Mouse (Mus musculus) embryonic facial prominence, embryonic 11.5 days (tissue): ENCODE measurements around the gene Vamp4. TPM values are rescaled to one million over a fixed set of nuclear protein-coding genes. Genes with fewer than 3 reads are reported as not detected.

Experiments
- ATAC-seq: fragments of 200-750 bp; cut with Nextera tagmentation; replicated peaks from 2 replicates; pipeline ENCODE4 v1.8.0; 2017; ENCODE audit warnings: low read depth; ENCODE audit not compliant: insufficient number of reproducible peaks, low FRiP score, low TSS enrichment
- DNase-seq: peaks from one replicate; pipeline ENCODE4 v3.0.0-alpha.2; 2015; ENCODE audit warnings: low spot score
- H3K27ac ChIP-seq: fragments of 300-500 bp; sonication (generic); replicated peaks from 2 replicates; pipeline ENCODE4 v1.5.1; 2014; ENCODE audit warnings: mild to moderate bottlenecking, low read depth, low read length, control low read depth
- H3K27me3 ChIP-seq: fragments of 300-500 bp; sonication (generic); 2 replicates; pipeline ENCODE4 v1.6.1; 2014; ENCODE audit warnings: mild to moderate bottlenecking, low read length, moderate library complexity, mixed read lengths; ENCODE audit not compliant: control insufficient read depth, insufficient read depth
- H3K36me3 ChIP-seq: fragments of 300-500 bp; sonication (generic); replicated peaks from 2 replicates; pipeline ENCODE4 v1.6.1; 2014; ENCODE audit warnings: low read depth, mild to moderate bottlenecking, low read length, moderate library complexity, mixed read lengths; ENCODE audit not compliant: control insufficient read depth, insufficient read depth
- H3K4me1 ChIP-seq: fragments of 300-500 bp; sonication (generic); 2 replicates; pipeline ENCODE4 v1.6.1; 2014; ENCODE audit warnings: low read length, mixed read lengths; ENCODE audit not compliant: control insufficient read depth, insufficient read depth
- H3K4me2 ChIP-seq: fragments of 300-500 bp; sonication (generic); 2 replicates; pipeline ENCODE4 v1.6.1; 2014; ENCODE audit warnings: low read depth, mild to moderate bottlenecking, control low read depth, low read length, moderate library complexity
- H3K4me3 ChIP-seq: fragments of 300-500 bp; sonication (generic); 2 replicates; pipeline ENCODE4 v1.5.1; 2014; ENCODE audit warnings: low read depth, low read length, control low read depth
- H3K9ac ChIP-seq: fragments of 300-500 bp; sonication (generic); replicated peaks from 2 replicates; pipeline ENCODE4 v1.6.1; 2014; ENCODE audit warnings: mild to moderate bottlenecking, control low read depth, low read length
- H3K9me3 ChIP-seq: fragments of 300-500 bp; sonication (generic); replicated peaks from 2 replicates; pipeline ENCODE4 v1.6.1; 2016; ENCODE audit warnings: mild to moderate bottlenecking, low read length, inconsistent platforms, mixed read lengths; ENCODE audit not compliant: control insufficient read depth
- WGBS: fragments of 180-500 bp; shearing (Covaris S2); extraction: QIAGEN DNeasy Blood & Tissue Kit; methylation state at CpG from one replicate; pipeline ENCODE4 v1.1.7; 2014; 5-methylcytosine and 5-hydroxymethylcytosine counted together
- polyA plus RNA-seq: library from polyadenylated mRNA; unstranded; fragments of >200 nt; fragmentation: Nextera tagmentation; extraction: Ambion mirVana; gene quantifications from 2 replicates; pipeline ENCODE4 v1.2.1, GENCODE M21; 2014

The Vamp4 gene
- polyA plus RNA-seq, 1 experiment from 2014 or later = 82.1 TPM

DNA sequence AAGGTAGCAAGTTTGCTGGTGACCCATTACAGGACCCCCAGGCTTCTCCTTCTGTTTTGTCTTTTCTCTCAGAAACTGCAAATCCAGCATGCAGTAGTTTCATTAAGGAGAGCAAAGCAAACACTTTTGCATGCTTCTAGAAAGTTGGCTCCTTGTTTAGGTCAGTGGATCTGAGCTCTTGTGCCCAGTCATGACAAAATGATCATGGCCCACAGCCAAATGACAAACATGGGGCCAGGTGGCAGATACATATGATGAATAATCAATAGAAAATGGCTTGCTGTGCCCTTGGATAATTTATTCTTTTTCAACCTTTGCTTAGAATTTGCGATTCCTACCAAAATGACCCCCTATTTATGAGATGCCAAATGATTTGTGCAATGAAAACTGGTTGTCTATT lies 69.5 kb downstream of the Vamp4 start:
- WGBS = 97% methylated on average over 1 of the region's 1 CpGs
- Histone ChIP-seq H3K4me3 (no peak overlapping the region), H3K36me3 (no peaks in the 10 kb centered on the region), H3K4me1 (no peaks in the 10 kb centered on the region), H3K27ac (no peak overlapping the region), H3K9ac (no peak overlapping the region), H3K4me2 (no peak overlapping the region), H3K9me3 (no peaks in the 10 kb centered on the region), H3K27me3 (no peaks in the 10 kb centered on the region)
- ATAC-seq (no peak), DNase-seq (no peak)

DNA sequence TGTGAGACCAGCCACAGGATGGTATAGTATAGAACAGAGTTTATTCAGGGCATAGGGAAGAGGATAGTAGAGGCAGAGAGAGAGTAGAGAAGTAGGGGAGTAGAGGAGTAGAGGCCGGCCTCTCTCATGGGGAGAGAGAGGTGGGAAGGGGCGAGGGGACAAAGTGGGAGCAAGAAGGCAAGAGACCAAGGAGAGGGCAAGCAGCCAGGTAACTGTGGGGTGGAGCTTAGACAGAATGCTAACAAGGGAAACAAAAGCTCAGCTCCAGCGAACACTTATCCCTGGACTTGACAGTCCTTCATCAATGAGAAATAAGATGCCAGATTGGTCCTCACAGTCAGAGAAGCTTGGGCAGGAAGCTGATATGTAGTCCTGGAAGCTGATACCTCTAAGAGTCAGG lies 72.3 kb downstream of the Vamp4 start:
- WGBS = 86% methylated on average over 3 of the region's 3 CpGs
- Histone ChIP-seq H3K36me3 (no peaks in the 10 kb centered on the region), H3K9me3 (no peaks in the 10 kb centered on the region), H3K4me2 (no peak overlapping the region), H3K27ac (no peak overlapping the region), H3K9ac (no peak overlapping the region), H3K4me3 (no peak overlapping the region), H3K4me1 (no peaks in the 10 kb centered on the region), H3K27me3 (no peaks in the 10 kb centered on the region)
- DNase-seq (no peak), ATAC-seq (peak; percentile 48; the same call in 1 of the 2 replicates)

DNA sequence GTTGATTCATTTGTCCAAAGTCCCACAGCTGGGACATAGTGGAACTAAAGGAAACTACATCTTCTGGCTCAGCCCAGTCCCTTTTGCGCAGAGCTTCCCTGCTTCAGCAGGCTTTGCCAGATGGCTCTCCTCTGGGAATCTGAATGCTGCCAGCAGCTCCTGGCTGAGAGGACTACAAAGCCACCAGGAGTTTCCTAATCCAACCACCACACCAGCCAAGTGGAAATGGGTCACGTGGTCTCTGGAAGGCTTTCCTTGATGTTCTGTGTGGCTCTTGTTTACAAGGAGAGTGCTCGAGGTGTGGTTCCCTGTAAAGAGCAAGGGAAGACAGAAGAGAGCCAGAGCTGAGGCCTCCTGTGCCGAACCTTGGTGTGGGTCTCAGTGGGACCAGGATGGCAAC lies 73.4 kb downstream of the Vamp4 start:
- Histone ChIP-seq H3K27ac (no peak overlapping the region), H3K4me3 (no peak overlapping the region), H3K9me3 (no peaks in the 10 kb centered on the region), H3K4me1 (no peaks in the 10 kb centered on the region), H3K4me2 (no peak overlapping the region), H3K36me3 (no peaks in the 10 kb centered on the region), H3K27me3 (no peaks in the 10 kb centered on the region), H3K9ac (no peak overlapping the region)
- 48% methylated on average over 4 of the region's 4 CpGs for WGBS
- no peak for ATAC-seq
- no peak for DNase-seq

DNA sequence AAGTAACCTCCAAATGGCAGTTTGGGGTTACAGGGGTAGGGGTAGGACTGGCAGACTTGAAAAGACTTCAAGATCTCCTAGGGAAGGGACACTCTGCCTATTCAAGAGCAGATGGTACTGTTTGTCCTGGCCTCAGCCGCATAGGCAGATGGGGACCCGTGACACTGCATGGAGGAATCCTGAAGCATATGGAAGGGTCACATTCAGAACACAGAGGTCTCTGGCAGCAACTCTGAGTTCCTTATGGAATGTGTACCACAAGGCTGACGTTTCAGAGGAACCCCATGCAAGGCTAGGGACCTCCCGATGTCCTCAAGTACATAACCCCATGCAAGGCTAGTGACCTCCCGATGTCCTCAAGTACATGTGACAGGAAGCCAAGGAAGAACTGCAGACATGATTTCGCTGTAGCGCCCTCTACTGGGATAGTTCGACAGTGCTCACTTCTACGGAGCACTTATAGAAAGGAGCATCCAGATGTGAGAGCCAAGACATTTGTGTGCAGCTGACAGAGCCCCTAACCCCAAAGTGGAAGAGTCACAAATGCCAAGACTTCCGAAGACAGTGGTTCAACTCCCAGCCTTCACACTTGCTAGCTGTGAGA lies 75.9 kb downstream of the Vamp4 start:
- H3K4me3 ChIP-seq = no peak overlapping the region
- no peaks in the 10 kb centered on the region for H3K9me3 ChIP-seq
- no peak for DNase-seq
- no peaks in the 10 kb centered on the region for H3K4me1 ChIP-seq
- no peaks in the 10 kb centered on the region for H3K27me3 ChIP-seq
- H3K9ac ChIP-seq = no peak overlapping the region
- WGBS = 78% methylated on average over 10 of the region's 10 CpGs
- H3K36me3 ChIP-seq = no peaks in the 10 kb centered on the region
- no peak for ATAC-seq
- H3K27ac ChIP-seq = no peak overlapping the region
- no peak overlapping the region for H3K4me2 ChIP-seq

DNA sequence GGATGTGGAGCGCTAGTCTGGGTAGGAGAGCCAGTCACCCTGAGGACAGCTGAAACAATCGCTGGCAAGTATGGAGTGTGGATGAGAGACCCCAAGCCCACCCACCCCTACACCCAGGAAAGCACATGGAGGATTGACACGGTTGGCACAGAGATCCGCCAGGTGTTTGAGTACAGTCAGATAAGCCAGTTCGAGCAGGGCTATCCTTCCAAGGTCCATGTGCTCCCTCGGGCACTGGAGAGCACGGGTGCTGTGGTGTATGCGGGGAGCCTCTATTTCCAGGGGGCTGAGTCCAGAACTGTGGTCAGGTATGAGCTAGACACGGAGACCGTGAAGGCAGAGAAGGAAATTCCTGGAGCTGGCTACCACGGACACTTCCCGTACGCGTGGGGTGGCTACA lies 78.1 kb downstream of the Vamp4 start:
- 94% methylated on average over 14 of the region's 14 CpGs for WGBS
- H3K36me3 ChIP-seq = no peaks in the 10 kb centered on the region
- DNase-seq = no peak

More for the DNA sequence above, 78.1 kb downstream of the Vamp4 start:
- Histone ChIP-seq H3K9me3 (no peaks in the 10 kb centered on the region), H3K4me1 (no peaks in the 10 kb centered on the region), H3K9ac (no peak overlapping the region), H3K4me3 (no peak overlapping the region), H3K27me3 (no peaks in the 10 kb centered on the region), H3K4me2 (no peak overlapping the region), H3K27ac (no peak overlapping the region)
- ATAC-seq = no peak

Other genes starting within 250 kb of the Vamp4 start
- 11.3 and 11.9 TPM in 2 replicates for gene Dnm3, start 92.5 kb upstream of the Vamp4 start, polyA plus RNA-seq
- gene Mettl13, start 22.0 kb upstream of the Vamp4 start, polyA plus RNA-seq = 13.7 and 14.6 TPM in 2 replicates
- gene Myoc, start 68.6 kb downstream of the Vamp4 start, polyA plus RNA-seq = 0.10 TPM in 1 of 2 replicates, not detected in the other
- not detected in 2 replicates for gene Myocos, start 87.7 kb downstream of the Vamp4 start, polyA plus RNA-seq
- 156 and 164 TPM in 2 replicates for gene Prrc2c, start 170.0 kb downstream of the Vamp4 start, polyA plus RNA-seq
- 0.21 and 0.32 TPM in 2 replicates for gene Fmo4, start 243.5 kb downstream of the Vamp4 start, polyA plus RNA-seq